Mouse (Mus musculus): ENCODE measurements around the gene Polr2a.
"Not testable (repeated sequence)": the region's sequence is repeated elsewhere in the genome, so short reads cannot be mapped to it uniquely, and the experiment has no call there.

Gene Polr2a

GRCm38 (mm10) chr11:69752686-69753085 is 5.8 kb downstream of the Polr2a start:
- DNase-seq, result no peak

- no peak for DNase-seq
These were observed 6.8 kb downstream of the Polr2a start for GRCm38 (mm10) chr11:69751635-69752034.

- not testable (repeated sequence) for DNase-seq
These were observed 27.0 kb downstream of the Polr2a start for GRCm38 (mm10) chr11:69731408-69731807.

- peak; percentile 53 for DNase-seq
These were observed 29.4 kb downstream of the Polr2a start for GRCm38 (mm10) chr11:69729063-69729462.

- no peak for DNase-seq
These were observed 32.5 kb downstream of the Polr2a start for GRCm38 (mm10) chr11:69725951-69726350.

GRCm38 (mm10) chr11:69723074-69723473 is 35.4 kb downstream of the Polr2a start:
- DNase-seq, result no peak

GRCm38 (mm10) chr11:69720852-69721251 is 37.6 kb downstream of the Polr2a start:
- DNase-seq, result no peak

- DNase-seq, result no peak
These were observed 39.0 kb downstream of the Polr2a start for GRCm38 (mm10) chr11:69719423-69719822.

GRCm38 (mm10) chr11:69718661-69719060 is 39.8 kb downstream of the Polr2a start:
- peak; percentile 26 for DNase-seq

GRCm38 (mm10) chr11:69716953-69717352 is 41.5 kb downstream of the Polr2a start:
- DNase-seq, result no peak

- DNase-seq, result no peak
These were observed 42.5 kb downstream of the Polr2a start for GRCm38 (mm10) chr11:69715929-69716328.

GRCm38 (mm10) chr11:69715482-69715881 is 43.0 kb downstream of the Polr2a start:
- peak; percentile 58 for DNase-seq

GRCm38 (mm10) chr11:69714636-69715329 is 43.7 kb downstream of the Polr2a start:
- peak; percentile 79 for DNase-seq

GRCm38 (mm10) chr11:69712954-69713672 is 45.3 kb downstream of the Polr2a start:
- peak; percentile 41 for DNase-seq

GRCm38 (mm10) chr11:69711082-69711481 is 47.4 kb downstream of the Polr2a start:
- DNase-seq, result no peak

GRCm38 (mm10) chr11:69710470-69710869 is 48.0 kb downstream of the Polr2a start:
- DNase-seq, result no peak

GRCm38 (mm10) chr11:69709554-69710446 is 48.6 kb downstream of the Polr2a start:
- DNase-seq, result no peak

GRCm38 (mm10) chr11:69708614-69709265 is 49.7 kb downstream of the Polr2a start:
- DNase-seq, result no peak

GRCm38 (mm10) chr11:69707873-69708381 is 50.5 kb downstream of the Polr2a start:
- DNase-seq, result no peak

- DNase-seq, result no peak
These were observed 51.0 kb downstream of the Polr2a start for GRCm38 (mm10) chr11:69707480-69707847.

GRCm38 (mm10) chr11:69706775-69707479 is 51.5 kb downstream of the Polr2a start:
- peak; percentile 93 for DNase-seq

- DNase-seq, result no peak
These were observed 53.8 kb downstream of the Polr2a start for GRCm38 (mm10) chr11:69704613-69705010.
